Mouse (Mus musculus) monocyte, adult 5-6 weeks (primary cell): ENCODE data around the gene Dicer1. TPM values are rescaled to one million over a fixed set of nuclear protein-coding genes. Genes with fewer than 3 reads are reported as not detected.
"Not testable (repeated sequence)": the region's sequence is repeated elsewhere in the genome, so short reads cannot be mapped to it uniquely, and the experiment has no call there.

Source experiments
- ATAC-seq: fragments of 153-309, 156-312 bp; replicated peaks from 2 replicates; pipeline ENCODE4 v1.8.0; 2017; ENCODE audit warnings: mild to moderate bottlenecking; ENCODE audit not compliant: low TSS enrichment, insufficient number of reproducible peaks, severe bottlenecking, poor library complexity, low FRiP score
- total RNA-seq: library from RNA; stranded (forward); fragments of 200-1000, 200-491, 200-594 nt; gene quantifications from 3 replicates; pipeline ENCODE4 v1.2.3, GENCODE M21; 2017

The Dicer1 gene
- total RNA-seq, 1 experiment from 2014 or later = 29.7 TPM

DNA sequence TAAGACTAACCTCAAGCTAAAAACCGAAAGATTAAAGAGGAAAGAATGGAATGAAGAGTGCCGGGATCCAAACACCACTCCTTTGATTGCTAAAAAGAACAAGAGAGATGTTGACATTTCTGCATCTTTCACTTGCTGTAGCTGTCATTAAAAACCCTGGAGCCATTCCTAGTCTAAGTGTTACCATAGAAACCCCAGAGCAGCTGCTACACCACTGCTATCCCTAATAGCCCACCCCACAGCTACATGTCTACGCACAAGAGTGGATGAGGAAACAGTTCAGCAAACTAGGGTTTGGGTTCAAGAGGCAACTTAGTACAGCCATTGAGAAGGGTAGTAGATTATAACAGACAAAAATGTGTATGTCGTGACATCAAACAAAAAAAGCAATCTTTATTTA lies 8.1 kb downstream of the Dicer1 start:
- ATAC-seq = no peak

GRCm38 (mm10) chr12:104742247-104742646 lies 9.5 kb downstream of the Dicer1 start:
- ATAC-seq = peak; percentile 89

DNA sequence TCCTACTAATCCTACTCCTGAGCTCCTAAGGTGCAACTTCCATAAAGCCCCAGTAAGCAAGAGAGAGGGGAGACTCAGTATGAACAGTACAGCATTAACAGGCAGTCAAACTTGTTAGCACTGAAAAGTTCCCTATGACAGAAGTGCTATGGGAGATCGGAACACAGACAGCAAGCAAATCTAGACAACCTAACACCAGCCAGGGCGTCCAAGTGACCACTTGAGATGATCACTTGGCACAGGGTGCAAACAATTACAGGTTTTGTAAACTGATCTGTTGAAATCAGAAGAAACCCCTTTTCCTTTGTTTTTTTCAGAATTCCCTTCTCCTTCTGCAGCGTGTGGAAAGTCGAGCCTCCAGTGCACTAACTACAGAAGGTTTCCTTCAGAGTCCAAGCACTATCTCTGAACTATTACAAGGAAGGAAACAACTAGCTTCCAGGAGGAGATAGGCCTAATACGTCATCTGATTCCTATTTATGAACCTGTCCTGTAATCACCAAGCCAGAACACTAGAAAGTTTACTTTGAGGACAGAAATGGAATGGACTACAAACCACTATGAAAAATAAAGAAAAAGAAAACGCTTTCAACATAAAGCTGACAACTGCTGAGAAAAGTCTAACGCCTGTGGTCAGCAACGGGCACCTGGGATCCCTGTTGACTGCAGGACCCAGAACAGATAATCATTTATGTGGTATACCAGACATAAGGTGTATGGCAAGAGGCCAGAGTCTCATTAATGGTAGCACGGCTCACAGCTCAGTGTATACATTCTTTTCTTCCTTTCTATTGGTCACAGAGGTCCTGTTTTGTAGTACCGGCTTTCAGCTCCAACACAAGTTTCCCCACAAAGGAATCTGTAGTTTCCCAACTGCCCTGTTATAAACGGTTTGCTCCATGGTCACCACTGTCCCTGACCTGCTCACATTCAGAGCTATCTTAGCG lies 10.6 kb downstream of the Dicer1 start:
- ATAC-seq = no peak

DNA sequence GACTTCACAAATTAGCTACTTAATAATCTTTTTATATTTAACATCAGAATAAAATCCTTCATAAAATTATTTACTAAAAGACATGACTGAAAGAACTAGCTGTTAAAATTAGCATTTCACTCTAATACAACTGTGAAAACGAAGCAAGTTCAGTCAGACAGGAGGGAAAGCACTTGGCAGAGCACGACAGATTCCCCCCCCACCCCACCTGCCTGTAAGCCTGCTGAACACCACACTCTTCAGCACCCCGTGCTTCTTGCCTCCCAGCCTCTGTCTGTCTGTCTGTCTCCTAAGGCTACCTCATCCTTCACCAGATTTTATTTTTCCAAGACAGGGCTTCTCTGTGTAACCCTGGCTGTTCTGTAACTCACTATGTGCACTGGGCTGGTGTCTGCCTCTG lies 12.8 kb downstream of the Dicer1 start:
- ATAC-seq = no peak

GRCm38 (mm10) chr12:104738446-104738845 lies 13.3 kb downstream of the Dicer1 start:
- no peak for ATAC-seq

GRCm38 (mm10) chr12:104737666-104738065 lies 14.1 kb downstream of the Dicer1 start:
- ATAC-seq = no peak

DNA sequence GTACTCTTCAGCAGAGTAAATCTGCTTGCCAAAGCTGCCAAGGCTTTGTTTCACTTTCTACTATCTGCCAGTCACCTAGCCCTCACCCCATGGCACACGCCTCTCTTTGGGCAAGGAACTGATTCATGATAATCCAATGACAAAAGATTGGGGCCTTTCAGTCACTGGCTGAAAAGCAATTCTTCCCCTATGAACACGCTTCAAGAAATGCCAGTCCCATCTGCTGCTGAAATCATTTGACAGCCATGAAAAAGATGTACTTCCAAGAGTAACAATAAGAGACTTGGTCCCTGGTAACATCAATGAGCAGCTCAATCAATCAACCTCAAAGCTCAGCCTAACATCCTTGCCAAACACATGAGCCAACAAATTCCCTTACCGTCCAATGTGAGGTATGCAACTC lies 15.8 kb downstream of the Dicer1 start:
- ATAC-seq = no peak

- no peak for ATAC-seq
These were observed 18.6 kb downstream of the Dicer1 start for GRCm38 (mm10) chr12:104733165-104733564.

GRCm38 (mm10) chr12:104731782-104732181 lies 20.0 kb downstream of the Dicer1 start:
- ATAC-seq = no peak

GRCm38 (mm10) chr12:104726436-104726835 lies 25.3 kb downstream of the Dicer1 start:
- not testable (repeated sequence) for ATAC-seq

DNA sequence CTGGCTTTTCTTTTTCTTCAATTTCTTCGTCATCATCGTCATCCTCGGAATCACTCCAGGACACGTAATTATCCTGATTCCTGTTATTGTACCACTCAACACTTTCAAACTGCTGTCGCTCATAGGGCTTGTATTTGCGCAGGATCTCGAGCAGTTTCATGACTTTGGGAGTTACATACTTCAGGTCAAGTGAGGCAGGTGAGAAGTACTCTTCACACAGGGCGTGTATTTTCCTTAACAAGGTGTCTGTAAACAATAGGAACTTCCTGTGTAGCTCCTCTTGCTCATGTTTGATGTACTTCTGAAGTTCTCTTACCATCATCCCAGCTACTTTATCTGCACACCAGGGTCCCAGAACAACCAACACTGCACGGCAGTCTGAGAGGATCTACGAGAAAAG lies 29.7 kb downstream of the Dicer1 start:
- ATAC-seq = no peak

GRCm38 (mm10) chr12:104721011-104721410 lies 30.7 kb downstream of the Dicer1 start:
- no peak for ATAC-seq

DNA sequence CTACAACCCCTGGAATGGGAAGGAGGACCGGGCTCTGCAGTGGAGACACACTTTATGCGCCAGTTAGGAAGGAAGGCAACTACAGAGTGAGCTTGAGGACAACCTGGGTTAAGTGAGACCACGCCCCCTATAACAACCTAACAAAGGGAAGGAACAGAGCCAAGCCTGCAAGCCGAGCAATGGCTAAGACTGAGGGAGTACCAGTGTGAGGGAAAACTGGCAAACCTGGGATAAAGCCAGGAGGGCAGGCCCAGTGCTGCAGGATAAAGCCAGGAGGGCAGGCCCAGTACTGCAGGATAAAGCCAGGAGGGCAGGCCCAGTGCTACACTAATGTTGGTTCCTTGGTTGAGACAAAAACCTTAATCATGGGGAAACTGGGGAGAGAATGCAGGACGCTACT lies 32.8 kb downstream of the Dicer1 start:
- ATAC-seq = no peak

- no peak for ATAC-seq
These were observed 35.3 kb downstream of the Dicer1 start for GRCm38 (mm10) chr12:104716409-104716808.

- no peak for ATAC-seq
These were observed 36.3 kb downstream of the Dicer1 start for GRCm38 (mm10) chr12:104715453-104715852.

GRCm38 (mm10) chr12:104700266-104700665 lies 51.5 kb downstream of the Dicer1 start:
- ATAC-seq = no peak

DNA sequence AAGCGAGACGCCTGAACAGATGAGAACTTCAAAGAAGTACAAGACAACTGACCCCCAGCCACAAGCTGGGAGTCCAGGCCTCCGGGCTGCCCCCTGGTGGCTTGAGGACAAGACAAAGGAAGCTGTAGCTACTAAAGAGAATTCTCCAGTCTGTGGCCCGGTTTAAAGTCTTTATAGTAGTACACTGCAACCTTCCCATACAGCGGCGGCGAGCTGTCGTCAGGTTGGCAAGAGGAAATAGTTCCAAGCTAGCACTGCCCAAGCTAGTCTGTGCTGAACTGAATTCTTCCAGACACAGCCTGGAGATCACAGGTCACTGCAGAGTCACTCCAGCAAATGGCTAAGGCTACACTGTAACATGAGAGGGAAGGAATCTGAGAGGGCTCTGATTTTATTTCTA lies 52.0 kb downstream of the Dicer1 start:
- no peak for ATAC-seq

DNA sequence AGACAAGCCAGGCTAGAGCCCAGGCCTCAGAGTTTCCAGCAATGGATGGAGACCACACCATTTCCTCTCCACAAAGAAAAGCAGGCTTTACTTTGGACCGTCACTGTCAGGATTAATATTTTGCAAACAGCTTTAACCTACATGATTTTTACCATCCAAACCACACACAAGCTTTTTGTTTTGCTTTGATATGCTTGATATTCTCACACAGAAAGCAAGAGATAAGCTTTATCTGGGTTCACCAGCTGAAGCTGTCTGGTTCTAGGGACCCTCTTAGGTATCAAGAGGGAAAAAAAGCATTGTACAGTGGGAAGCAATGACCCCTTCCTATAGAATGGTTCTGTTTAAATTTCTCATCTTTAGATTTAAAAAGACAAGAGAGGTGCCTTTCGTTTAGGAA lies 56.2 kb downstream of the Dicer1 start:
- no peak for ATAC-seq

DNA sequence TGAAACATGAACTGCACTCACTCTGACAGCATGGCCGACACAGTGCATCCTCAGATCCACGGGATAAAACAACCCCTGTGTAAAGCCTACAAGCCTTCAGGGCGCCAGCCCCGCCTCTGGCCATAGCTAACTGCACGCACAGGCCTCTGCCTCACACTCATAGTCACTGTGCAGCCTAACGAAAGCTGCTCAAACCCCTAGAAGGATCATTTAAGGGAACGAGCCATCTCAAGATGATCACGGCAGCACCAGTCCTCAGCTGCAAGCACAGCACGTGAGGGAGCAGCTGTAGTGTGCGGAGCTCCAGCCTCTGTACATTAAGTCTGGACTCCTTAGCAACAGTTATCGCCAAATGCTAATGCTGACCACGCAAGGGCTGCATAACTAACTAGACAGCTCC lies 58.9 kb downstream of the Dicer1 start:
- ATAC-seq = no peak

DNA sequence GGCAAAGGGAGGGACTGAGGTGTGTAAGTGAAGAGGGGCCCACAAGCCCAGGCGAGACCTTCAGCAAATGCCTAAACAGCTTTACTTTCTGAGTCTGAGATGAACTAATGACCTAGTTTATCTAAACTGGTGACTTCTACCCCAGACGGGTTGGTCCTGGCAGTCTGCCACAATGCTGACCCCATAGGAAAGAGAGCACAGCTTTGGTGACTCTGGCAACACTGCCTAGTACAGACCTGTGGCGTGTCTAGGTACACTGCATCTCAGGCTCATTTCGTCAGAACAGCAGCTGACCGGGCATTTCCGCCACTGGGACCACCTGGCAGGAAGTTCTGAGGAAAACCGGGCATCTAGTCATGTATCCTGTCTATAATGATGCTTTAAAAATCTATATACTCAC lies 61.3 kb downstream of the Dicer1 start:
- no peak for ATAC-seq
